Mouse (Mus musculus): ENCODE measurements at regions not wholly inside any gene's neighbourhood (a gene's known extent, or its start where the extent isn't known, plus 50 kb on each side); places are given as distances from the start of the nearest gene placed in this dataset.

DNA sequence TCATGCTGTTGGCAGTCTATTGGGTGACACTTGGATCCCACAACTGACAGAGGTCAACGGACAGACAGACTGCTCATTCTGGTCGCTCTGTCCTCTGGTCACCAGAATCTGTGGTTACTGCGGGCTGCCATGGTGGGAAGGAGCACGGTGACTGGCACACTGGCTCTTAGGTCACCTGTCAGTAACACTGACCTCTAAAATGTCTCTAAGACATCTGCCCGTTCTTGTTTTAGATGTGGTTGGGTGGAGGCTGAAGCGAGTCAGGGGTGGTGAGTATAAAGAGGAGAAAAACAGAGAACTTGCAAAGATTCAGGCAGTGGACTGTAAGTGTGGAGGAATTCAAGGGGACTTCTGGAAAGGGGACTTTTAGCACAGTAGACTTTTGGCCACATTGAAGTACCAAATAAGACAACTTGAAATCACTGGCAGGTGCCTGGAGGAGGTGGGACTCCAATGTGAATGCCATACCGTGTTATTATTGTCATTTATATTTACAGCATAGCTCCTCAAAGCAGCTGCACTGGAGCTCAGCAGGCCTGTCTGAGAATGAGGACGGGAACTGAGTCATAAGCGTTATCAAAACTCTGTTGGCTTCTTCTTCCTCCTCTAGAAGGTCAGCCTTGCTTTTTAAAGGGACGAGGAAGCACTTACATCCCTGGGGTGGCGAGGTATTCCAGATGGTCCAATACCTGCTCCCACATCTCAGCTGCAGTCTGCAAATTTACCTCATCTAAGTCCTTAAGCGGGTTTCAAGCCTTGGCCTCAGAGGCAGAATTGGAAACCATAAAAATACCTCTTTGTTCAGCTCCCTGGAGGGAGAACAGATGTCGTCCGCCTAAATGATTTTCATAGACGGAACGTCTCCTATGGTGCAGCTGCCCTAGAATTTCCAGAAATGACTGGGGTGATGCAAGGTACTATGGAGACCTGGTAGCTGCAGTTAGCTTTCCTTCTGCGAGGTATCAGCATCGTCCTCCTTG is 351.3 kb downstream of the Nuak1 start:
- DNase-seq (ENCODE audit: low spot score): no peak

DNA sequence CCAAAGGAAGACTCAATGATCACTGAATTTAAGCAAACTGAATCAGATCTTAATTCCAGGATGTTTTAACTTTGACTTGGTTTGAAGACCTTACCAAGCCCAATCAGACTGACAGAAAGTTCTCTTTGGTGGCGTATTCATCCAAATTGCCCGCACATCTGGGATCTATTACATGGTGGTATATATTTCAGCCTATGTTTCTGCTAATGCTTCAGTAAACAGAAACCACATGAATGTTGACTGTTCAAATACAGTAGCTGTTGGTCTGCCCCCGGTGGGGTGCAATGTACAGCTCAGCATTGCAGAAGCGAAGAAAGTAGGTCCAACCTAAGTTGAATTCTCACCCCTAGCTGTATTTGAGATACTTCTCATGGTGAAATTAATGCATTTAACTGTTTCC is 346.5 kb downstream of the Nuak1 start:
- no peak for DNase-seq (ENCODE audit: low spot score)

DNA sequence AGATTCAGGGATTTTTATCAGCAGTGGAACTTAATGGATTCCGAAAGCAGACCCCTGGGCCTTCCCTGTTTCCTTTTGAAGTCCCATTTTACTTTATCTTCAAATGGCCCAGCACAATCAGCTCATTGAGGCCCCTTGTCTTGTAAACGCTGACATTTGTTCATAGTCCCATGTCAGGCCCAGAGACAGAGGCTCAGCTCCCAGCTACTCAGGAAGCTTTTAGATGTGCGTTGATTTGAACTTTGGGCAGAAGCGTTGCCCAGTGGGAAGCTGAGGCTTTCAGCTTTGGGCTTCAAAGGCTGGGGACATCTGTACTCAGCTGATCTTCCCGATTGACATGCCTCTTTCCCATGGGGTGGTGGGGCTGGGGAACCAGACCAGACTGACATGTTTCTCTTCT is 343.2 kb downstream of the Nuak1 start:
- DNase-seq (ENCODE audit: low spot score): no peak

DNA sequence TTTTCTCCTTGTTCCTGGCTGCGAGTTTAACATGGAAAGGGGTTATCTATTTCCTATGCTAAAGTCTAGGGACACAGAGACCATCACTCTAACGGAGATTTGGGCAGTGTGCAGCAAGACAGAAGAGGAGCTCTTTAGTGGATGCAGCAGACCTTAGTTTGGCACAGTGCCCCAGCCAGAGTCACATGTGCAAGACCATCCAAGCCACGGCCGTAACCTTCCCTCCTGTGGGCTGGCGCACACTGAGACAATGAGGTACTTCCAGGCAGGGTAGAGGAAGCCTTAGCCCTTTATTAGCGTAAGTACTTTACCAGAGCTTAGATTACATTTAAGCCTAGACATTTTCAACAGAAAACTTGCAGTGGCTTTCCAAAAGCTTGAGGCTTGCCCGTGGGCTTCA is 336.4 kb downstream of the Nuak1 start:
- no peak for DNase-seq (ENCODE audit: low spot score)

DNA sequence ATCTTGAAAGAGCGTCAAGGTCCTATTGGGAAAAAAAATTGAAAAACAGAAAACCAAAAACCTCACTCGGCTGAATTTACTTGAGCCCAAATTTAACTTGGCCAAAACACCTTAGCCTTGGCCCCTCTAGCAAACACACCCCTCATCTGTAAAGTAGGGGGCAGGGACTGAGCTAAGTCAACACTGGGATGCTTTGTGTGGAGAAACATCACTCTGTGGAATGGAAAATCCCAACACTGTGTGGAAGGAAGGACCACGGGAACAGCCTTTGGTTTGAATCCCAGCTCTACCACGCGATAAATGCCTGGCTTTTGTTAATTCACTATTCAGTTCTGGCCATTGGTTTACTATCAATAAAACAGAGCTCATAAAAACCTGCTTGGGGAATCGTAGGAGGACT is 335.8 kb downstream of the Nuak1 start:
- no peak for DNase-seq (ENCODE audit: low spot score)

DNA sequence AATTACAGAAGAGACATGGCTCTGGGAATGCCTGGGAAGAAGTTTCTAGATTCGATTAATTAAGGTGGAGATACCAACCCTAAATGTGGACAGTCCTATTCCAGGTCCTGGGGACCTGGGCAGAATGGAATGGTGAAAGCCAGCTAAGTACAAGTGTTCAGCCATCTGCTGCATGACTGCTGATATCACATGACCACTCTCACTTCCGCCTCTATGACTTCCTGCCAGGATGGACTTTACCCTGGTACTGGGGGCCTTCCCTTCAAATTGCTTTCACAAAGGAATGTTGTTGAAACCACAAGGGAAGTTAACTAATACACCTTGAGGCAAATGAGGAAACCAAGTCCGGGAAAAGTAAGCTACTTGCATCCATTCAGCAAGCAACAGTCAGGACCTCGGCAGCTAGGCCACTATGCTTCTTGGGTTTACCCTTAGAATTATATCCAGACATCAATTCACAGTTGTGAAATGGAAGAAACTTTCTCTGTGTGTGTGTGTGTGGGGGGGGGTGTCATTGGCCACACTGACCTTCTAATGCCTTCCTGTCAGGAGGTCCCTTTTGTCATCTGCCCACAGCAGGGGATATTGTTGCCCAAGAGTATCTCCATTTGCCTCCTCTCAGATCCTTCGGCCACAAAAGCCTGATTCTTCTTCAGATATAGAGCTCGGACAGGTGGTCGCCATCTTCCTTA is 330.6 kb downstream of the Nuak1 start:
- DNase-seq (ENCODE audit: low spot score): no peak

DNA sequence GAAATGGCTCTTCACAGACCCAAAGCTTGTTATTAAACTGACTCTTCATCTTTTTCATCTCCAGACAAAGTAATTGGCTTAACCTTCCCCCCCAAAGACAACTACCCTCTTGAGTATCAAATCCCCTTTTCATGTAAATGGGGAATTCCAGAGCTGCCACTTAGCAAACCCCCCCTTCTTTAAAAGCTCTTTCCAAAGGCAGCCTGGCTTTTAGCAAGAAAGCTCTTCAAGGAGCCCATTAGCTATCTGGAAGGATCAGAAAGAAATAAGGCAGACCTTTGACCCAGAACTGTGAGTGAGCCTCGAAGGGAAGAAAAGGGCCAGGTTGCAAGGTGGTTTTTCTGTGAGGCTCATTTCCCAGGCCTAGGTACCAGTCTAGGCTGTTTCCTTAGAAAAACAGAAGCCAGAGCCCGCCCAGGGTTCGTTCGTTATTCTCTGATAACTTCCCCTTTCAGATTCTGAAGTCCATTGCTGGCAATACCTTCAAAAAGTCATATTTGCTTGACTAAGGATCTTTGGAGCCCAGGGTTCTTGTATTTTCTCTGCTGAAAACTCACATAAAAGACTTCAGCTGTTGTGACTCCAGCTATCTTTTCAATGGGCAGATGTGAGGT is 329.9 kb downstream of the Nuak1 start:
- no peak for DNase-seq (ENCODE audit: low spot score)

DNA sequence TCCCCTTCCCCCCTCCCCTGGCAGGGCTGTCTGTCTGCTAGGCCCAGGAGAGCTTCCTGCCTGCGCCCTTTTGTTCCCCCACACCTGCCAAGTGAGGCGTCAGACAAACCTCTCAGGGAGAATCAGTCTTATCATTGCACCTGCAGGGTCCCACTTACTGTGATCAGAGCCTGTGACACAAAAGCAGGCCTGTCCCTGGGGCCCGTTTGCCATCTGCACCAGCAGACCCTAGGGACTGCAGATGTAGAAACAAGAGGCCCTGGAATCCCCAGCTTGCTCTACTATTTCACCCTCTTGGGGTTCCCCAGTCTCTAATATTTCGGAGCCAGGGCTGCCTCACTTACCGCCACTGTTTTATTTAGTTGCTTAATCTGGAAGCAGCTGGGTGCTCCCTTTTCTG is 328.9 kb downstream of the Nuak1 start:
- no peak for DNase-seq (ENCODE audit: low spot score)

DNA sequence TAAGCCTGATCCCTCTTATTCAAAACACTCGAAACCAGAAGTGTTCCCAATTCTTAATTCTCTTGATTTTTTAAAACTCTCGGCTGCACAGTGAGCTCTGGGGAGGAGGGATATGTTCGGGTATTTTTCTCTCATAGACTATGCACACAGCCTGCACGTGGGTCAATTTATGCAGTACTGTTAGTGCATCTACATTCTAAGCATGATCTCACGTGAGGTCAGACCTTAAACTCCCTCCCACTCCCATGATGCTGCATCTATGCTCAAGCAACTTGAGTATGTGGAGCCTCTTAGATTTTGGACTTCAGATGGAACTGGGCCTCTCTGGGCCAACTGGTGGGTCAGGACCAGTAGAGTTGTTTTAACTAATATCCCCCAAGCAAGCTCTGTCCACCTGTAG is 328.5 kb downstream of the Nuak1 start:
- DNase-seq (ENCODE audit: low spot score): no peak

DNA sequence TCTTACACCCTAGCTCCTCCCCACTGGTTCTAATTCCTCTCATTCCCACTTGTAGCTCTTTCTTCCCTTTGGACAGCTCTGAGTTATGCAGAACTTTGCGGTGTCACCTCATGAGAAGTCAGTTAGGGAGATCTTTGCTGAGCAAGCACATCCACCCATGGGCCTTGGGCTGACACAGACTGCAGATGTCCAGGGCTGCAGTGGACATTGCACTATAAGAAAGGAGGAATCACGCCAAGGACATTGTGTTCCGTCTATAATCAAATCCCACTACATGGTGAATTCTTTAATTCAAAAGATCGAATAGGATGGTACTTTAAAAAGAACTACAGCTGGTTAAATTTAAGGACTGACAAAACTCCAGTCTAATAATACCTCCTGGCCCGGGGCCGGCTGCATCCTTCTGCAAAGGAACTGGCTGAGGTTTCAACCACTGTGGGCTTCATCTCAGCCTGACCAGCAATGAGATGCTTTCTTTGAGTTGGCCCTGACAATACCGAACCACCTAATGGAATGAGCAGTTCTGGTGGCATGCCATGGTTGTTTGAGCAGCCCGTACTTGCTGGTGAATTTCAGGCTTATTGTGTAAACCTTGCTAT is 320.3 kb downstream of the Nuak1 start:
- DNase-seq (ENCODE audit: low spot score): no peak

DNA sequence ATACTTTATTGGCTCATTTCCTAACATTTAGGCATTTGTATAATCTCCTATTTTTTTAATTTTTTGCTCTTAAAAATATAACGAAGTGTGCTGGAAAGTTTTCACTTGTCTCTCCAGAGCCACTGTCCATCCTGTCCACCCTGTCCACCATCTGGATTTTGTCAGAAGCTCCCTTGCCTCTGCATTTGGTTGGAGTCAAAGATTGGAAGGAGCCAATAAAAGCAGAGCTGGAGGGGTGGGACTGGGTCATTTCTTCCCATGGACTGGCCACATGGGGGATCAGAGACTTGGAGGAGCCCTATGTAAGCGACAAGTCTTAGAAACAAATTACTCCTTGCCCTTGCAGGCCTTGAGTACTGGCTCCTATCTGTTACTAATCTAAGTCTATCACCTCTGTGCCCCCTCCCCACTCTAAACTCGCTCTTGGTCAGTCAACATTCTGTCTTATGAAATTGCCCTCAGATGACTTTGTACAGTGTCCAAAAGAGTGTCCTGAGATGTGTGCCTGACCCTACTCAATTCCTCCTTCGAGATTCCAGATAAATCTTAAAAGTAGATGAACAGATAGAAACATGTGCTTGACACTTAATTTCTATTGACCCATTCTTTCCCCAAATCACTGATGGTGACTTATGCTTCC is 303.3 kb downstream of the Nuak1 start:
- no peak for DNase-seq (ENCODE audit: low spot score)

DNA sequence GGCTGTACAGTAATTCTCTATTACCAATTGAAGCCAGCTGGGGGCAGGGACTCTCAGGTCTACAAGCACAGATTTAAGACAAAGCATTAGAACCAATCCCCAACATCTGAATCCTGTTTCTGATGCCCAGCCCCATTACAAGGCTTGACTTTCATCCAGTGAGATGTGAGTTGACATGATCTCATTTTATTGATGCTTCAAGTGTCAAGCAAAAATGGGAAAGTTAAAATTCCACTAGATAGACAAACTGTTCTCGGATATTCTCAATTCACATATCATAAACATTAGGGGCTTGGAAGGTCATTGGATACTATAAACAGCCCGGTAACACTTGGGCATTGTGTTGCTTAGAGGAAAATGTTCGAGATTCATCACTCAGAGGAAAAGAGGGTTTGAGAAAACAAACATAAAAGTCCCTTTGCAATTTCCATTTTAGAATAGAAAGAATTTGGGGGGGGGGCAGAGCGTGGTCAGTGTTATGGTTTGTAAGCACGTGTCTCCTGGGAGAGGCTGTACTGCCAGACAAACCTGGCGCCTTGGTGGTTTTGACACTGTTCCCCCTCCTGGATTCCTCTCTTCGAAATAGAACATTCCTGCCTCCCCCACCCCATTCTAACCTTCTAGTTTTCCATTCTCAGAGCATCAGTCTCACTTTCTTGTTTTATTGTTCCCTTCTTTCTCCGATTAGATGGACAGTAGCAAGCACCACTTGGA is 297.5 kb downstream of the Nuak1 start:
- no peak for DNase-seq (ENCODE audit: low spot score)

DNA sequence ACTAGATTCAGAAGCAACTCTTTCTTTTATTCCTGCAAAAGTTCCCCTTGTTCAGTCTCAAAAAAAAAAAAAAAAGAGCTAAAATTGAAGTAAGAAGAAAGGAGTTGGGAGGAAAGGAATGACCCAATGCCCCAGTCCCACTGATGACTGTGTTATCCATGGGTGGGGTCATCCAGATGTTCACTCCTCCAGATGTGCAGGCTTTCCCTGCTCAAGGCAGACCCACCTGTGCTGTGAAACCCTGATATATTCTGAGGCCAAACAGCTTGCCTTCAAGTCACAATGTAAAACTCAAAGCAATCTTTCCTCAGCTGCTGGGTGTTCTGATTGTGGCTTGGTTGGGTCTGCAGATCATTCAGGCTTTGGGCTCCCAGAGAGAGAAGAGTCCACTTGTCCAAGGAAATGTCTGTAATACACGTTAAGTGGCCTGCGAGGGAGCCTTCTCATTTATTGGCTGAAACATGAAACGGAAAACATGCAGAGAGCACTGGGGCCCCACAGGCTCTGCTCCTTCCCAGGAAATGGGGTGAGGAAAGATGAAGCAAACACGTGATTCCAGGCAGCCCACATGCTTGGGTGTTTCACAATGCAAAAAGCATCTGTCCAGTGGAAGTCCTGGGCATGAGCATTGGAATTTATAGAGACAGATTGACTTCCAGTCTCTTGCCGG is 296.6 kb downstream of the Nuak1 start:
- no peak for DNase-seq (ENCODE audit: low spot score)

DNA sequence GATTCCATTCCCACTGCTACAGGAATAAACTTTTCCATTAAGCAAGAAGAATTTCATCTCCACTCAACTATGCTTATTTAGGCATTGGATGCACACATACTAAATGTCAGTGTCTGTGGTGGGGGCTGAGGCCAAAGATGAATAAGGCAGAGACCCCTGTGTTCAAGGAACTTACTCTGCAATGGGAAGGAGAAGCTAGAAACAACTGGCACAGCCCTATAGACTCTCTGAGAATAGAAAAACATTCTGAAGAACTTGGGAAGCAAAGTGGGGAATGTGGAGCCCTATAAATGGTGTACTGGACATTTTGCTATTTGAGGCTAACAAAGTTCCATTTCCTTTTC is 296.1 kb downstream of the Nuak1 start:
- DNase-seq (ENCODE audit: low spot score): no peak

DNA sequence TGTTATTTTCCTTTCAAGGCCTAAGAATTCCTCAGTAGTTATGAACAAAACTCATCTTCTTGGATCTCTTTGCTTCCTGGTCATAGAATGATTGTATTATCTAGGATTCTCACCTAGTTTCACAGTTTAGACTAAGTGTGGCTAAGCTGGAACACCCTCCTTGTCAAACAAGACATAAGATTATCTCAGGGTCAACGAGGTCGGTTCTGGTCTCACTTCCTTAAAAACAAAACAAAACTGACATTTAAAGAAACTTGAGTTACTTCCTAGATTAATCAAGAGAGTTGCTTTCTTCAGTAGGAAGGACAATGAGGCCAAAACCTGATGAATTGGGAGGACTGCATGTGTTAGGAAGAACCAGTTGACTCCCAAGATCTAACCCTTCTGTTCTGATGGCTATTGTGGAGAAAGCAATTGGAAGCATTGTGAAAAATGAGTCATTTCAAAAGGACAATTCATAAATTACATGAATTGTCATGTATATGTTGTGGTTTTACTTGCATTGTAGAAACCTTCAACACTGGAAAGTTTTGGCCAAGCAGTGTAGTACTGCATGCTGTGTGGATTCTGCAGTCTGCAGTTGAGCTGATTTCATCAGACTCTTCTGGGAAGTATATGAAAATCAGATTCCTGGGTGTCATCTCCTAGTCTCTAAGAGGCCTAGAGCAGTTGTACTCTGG is 293.0 kb downstream of the Nuak1 start:
- no peak for DNase-seq (ENCODE audit: low spot score)

DNA sequence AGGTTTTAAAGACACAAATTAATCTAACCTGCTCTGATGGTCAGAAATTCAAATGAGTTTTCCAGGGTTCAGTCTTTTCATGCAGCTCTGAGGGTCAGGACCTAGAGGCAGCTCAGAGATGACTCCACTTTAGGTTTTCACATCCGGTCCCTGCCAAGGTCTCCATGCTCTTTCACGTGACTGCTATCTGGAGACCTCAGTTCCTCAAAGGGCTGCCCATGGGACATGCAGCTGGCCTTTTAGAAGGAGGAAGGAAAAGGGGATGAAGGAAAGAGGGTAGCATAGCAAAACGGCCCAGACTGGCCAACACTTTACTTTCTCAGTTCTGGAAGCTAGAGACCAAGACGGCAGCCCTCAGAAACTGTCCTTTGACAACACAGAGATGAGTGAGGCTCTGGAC is 276.6 kb downstream of the Nuak1 start:
- DNase-seq (ENCODE audit: low spot score): no peak

DNA sequence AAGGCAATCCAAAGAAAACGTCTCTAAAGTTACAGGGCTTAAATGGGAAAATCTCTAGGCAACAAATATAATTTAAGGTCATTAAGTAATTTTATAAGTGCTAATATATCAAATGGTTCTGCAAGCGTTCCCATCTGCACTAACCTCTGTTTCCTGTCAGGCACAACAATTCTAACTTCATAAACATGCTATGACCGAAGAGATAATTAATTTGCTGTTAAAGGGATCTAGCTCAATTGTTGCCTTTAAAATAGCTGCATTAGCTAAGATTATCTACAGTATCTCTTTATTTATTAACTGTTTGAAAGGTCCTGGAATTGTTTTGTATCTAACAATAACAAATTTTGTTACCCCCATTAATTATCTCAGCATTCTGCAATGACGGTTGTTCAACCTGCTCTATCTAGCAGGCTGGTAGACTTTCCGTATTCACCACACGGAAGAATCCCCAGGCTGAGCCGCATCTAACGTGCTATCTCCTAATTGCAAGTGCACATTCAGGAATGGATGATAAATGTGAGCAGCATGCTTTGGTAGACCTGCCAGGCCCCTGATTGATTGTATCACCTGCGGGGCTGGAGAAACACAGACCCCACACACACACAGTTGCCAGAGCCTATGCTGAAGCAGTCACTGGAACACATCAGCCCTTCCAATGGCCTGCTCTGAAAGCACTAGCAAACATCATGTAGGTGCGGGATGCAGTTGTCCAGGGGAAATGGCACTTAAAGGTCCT is 274.4 kb downstream of the Nuak1 start:
- no peak for DNase-seq (ENCODE audit: low spot score)

DNA sequence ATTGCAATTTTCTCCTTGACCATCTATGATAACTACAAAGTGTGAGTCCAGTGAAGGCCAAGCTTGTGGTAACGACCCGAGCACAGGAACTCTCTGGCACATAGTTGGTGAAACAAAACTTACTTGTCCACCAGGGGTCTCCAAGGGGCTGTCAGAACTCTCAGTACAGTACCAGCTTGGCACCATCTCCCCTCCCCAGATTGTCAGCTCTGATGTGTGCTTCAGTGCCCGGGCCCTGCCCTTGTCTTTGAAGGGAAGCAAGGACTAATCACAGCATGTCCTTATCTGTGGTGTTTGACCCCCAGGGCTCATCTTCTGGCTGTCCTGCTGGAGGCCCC is 273.9 kb downstream of the Nuak1 start:
- no peak for DNase-seq (ENCODE audit: low spot score)

DNA sequence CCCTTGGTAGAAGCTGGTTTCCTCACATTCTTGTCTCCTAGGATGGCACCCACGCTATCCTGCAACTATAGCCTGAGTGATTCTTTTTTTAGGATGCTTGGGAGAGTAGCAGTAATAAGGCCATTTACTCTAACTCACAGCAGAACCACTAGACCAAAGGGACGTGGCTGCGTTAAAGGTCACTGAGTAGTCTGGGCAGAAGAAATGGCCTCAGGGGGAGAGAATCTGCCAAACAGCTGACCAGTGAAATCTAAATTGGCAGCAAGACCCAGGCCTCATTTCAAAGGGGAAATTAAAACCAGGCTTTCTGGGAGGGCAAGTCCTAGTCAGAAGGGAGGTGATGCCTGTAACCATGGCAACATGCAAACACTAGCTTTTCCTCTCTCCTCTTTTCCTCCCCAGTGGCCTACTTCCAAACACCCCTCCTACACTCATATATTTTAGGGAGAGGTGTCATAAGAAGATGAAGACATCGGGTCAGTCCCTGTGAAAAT is 267.5 kb downstream of the Nuak1 start:
- DNase-seq (ENCODE audit: low spot score): peak; percentile 14

DNA sequence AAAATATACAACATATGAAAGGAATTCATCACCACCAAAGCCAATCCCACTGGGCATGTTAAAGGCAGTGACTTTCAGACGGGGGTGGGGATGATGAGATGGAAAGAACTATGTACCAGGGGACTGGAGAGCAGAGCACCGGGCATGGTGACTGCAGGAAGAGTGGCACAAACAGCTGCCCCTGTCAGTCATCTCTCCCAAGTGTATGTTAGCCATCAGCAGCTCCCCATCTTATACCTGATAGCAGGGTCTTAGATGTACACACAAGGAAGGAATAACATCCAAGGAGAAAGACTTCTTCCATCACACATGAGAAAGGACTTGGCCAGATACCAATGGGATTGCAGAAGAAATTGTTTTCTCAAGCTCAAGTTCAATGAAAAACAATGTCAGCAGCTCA is 257.2 kb downstream of the Nuak1 start:
- no peak for DNase-seq (ENCODE audit: low spot score)

Measured in urinary bladder, postnatal 14 days (tissue).